Mouse (Mus musculus): ENCODE measurements around the gene Hoxc9.

Hoxc9 gene

GRCm38 (mm10) chr15:102976171-102976570 is at the start of gene Hoxc9:
TSS of gene Hoxc9 (plus strand) at chr15:102976439.
- no peak for DNase-seq (ENCODE audit: low read depth, low spot score)

GRCm38 (mm10) chr15:102927032-102927645 is 49.1 kb upstream of the Hoxc9 start:
- no peak for DNase-seq (ENCODE audit: low read depth, low spot score)

- no peak for DNase-seq (ENCODE audit: low read depth, low spot score)
Measured at GRCm38 (mm10) chr15:102931706-102932358, 44.4 kb upstream of the Hoxc9 start.

GRCm38 (mm10) chr15:102934438-102934837 is 41.8 kb upstream of the Hoxc9 start:
- DNase-seq (ENCODE audit: low read depth, low spot score): no peak

- DNase-seq (ENCODE audit: low read depth, low spot score): no peak
Measured at GRCm38 (mm10) chr15:102934897-102935296, 41.3 kb upstream of the Hoxc9 start.

- DNase-seq (ENCODE audit: low read depth, low spot score): no peak
Measured at GRCm38 (mm10) chr15:102936279-102936972, 39.8 kb upstream of the Hoxc9 start, which contains the start of gene Hoxc12. TSS of gene Hoxc12 (plus strand) at chr15:102936757.

GRCm38 (mm10) chr15:102937036-102937666 is 39.1 kb upstream of the Hoxc9 start:
- DNase-seq (ENCODE audit: low read depth, low spot score): no peak

GRCm38 (mm10) chr15:102939256-102940155 is 36.7 kb upstream of the Hoxc9 start:
- DNase-seq (ENCODE audit: low read depth, low spot score): no peak

- DNase-seq (ENCODE audit: low read depth, low spot score): no peak
Measured at GRCm38 (mm10) chr15:102942739-102943467, 33.3 kb upstream of the Hoxc9 start.

- DNase-seq (ENCODE audit: low read depth, low spot score): no peak
Measured at GRCm38 (mm10) chr15:102943468-102943813, 32.8 kb upstream of the Hoxc9 start.

- no peak for DNase-seq (ENCODE audit: low read depth, low spot score)
Measured at GRCm38 (mm10) chr15:102945185-102946077, 30.8 kb upstream of the Hoxc9 start.

GRCm38 (mm10) chr15:102947276-102947675 is 29.0 kb upstream of the Hoxc9 start:
- DNase-seq (ENCODE audit: low read depth, low spot score): no peak

- DNase-seq (ENCODE audit: low read depth, low spot score): no peak
Measured at GRCm38 (mm10) chr15:102948842-102949241, 27.4 kb upstream of the Hoxc9 start.

GRCm38 (mm10) chr15:102949696-102950095 is 26.5 kb upstream of the Hoxc9 start:
- no peak for DNase-seq (ENCODE audit: low read depth, low spot score)

GRCm38 (mm10) chr15:102950877-102951276 is 25.4 kb upstream of the Hoxc9 start:
- DNase-seq (ENCODE audit: low read depth, low spot score): no peak

- DNase-seq (ENCODE audit: low read depth, low spot score): no peak
Measured at GRCm38 (mm10) chr15:102953561-102953960, 22.7 kb upstream of the Hoxc9 start.

GRCm38 (mm10) chr15:102954192-102955006 is 21.8 kb upstream of the Hoxc9 start, which contains the start of gene Hoxc11:
TSS of gene Hoxc11 (plus strand) at chr15:102954427.
- no peak for DNase-seq (ENCODE audit: low read depth, low spot score)

- DNase-seq (ENCODE audit: low read depth, low spot score): no peak
Measured at GRCm38 (mm10) chr15:102955007-102955382, 21.2 kb upstream of the Hoxc9 start.

Measured in forelimb bud, embryonic 11.5 days (tissue).